Mouse (Mus musculus) hindbrain, embryonic 12.5 days (tissue): ENCODE data around the gene Oscp1. TPM values are rescaled to one million over a fixed set of nuclear protein-coding genes. Genes with fewer than 3 reads are reported as not detected.

Experiments used
- ATAC-seq: fragments of 200-750 bp; cut with Nextera tagmentation; 2 replicates; pipeline ENCODE4 v1.8.0; 2017; ENCODE audit warnings: moderate TSS enrichment; ENCODE audit not compliant: low FRiP score
- H3K27ac ChIP-seq: fragments of 300-500 bp; sonication (generic); 2 replicates; pipeline ENCODE4 v1.5.1; 2016; ENCODE audit warnings: mild to moderate bottlenecking
- H3K27me3 ChIP-seq: fragments of 300-500 bp; sonication (generic); 2 replicates; pipeline ENCODE4 v1.6.1; 2016; ENCODE audit warnings: mild to moderate bottlenecking
- H3K36me3 ChIP-seq: fragments of 300-500 bp; sonication (generic); 2 replicates; pipeline ENCODE4 v1.6.1; 2016; ENCODE audit warnings: mild to moderate bottlenecking
- H3K4me1 ChIP-seq: fragments of 300-500 bp; sonication (generic); 2 replicates; pipeline ENCODE4 v1.6.1; 2016
- H3K4me2 ChIP-seq: fragments of 300-500 bp; sonication (generic); replicated peaks from 2 replicates; pipeline ENCODE4 v1.6.1; 2016; ENCODE audit warnings: mild to moderate bottlenecking
- H3K4me3 ChIP-seq: fragments of 300-500 bp; sonication (generic); 2 replicates; pipeline ENCODE4 v1.5.1; 2016; ENCODE audit warnings: mild to moderate bottlenecking
- H3K9ac ChIP-seq: fragments of 300-500 bp; sonication (generic); 2 replicates; pipeline ENCODE4 v1.6.1; 2016; ENCODE audit warnings: mild to moderate bottlenecking, moderate library complexity
- H3K9me3 ChIP-seq: fragments of 300-500 bp; sonication (generic); replicated peaks from 2 replicates; pipeline ENCODE4 v1.6.1; 2016; ENCODE audit warnings: mild to moderate bottlenecking
- WGBS: fragments of 180-500 bp; shearing (Covaris S2); methylation state at CpG from one replicate; pipeline ENCODE4 v1.1.7; 2016; 5-methylcytosine and 5-hydroxymethylcytosine counted together
- polyA plus RNA-seq: library from polyadenylated mRNA; unstranded; fragments of >200 nt; fragmentation: Nextera tagmentation; extraction: Ambion mirVana; gene quantifications from 2 replicates; pipeline ENCODE4 v1.2.1, GENCODE M21; 2016

Gene Oscp1
- polyA plus RNA-seq, 1 experiment from 2014 or later, result 25.0 TPM

DNA sequence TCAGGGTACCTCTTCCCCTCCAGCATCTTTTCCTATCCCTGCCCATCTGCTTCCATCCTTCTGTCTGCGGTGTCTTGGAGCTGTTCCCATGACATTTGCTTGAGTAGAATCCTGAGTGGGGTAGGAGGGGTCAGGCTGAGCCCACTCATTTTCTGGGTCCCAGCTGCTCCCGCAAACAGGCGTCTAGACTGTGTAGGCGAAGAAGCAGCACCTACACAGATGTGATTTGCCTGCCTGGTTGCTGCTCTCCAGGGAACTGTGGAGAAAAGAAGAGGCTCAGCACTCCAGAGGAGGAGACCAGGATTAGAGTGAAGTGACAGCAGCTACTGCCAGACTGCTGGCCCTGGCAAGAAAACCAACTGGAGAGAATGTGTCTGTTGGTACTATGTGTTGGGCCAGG, 60.3 kb downstream of the Oscp1 start:
- H3K9ac ChIP-seq, result no peak overlapping the region
- peaks cover 24% of the 10 kb centered on the region for H3K36me3 ChIP-seq
- H3K4me1 ChIP-seq, result peaks cover 15% of the 10 kb centered on the region
- no peak overlapping the region for H3K4me3 ChIP-seq
- ATAC-seq, result no peak
- 72% methylated on average over 4 of the region's 4 CpGs for WGBS
- no peak overlapping the region for H3K27ac ChIP-seq
- H3K9me3 ChIP-seq, result peaks cover 11% of the 10 kb centered on the region; the same call in 1 of the 2 replicates
- no peaks in the 10 kb centered on the region for H3K27me3 ChIP-seq
- H3K4me2 ChIP-seq, result no peak overlapping the region

GRCm38 (mm10) chr4:126119051-126119450, 60.7 kb downstream of the Oscp1 start:
- Histone ChIP-seq H3K4me1 (peaks cover 12% of the 10 kb centered on the region), H3K9me3 (peaks cover 11% of the 10 kb centered on the region; the same call in 1 of the 2 replicates), H3K27ac (no peak overlapping the region), H3K36me3 (peaks cover 26% of the 10 kb centered on the region), H3K9ac (no peak overlapping the region), H3K4me3 (no peak overlapping the region), H3K4me2 (no peak overlapping the region), H3K27me3 (no peaks in the 10 kb centered on the region)
- ATAC-seq, result no peak
- WGBS, result 89% methylated on average over 1 of the region's 1 CpGs

GRCm38 (mm10) chr4:126120052-126120451, 61.7 kb downstream of the Oscp1 start:
- Histone ChIP-seq H3K9ac (no peak overlapping the region), H3K9me3 (peaks cover 11% of the 10 kb centered on the region; the same call in 1 of the 2 replicates), H3K27me3 (no peaks in the 10 kb centered on the region), H3K27ac (no peak overlapping the region), H3K4me1 (peaks cover 12% of the 10 kb centered on the region), H3K4me3 (no peak overlapping the region), H3K36me3 (peaks cover 35% of the 10 kb centered on the region), H3K4me2 (no peak overlapping the region)
- ATAC-seq, result no peak
- WGBS, result 90% methylated on average over 5 of the region's 5 CpGs

GRCm38 (mm10) chr4:126120506-126120905, 62.1 kb downstream of the Oscp1 start:
- Histone ChIP-seq H3K4me3 (no peak overlapping the region), H3K27ac (no peak overlapping the region), H3K9me3 (peaks cover 11% of the 10 kb centered on the region; the same call in 1 of the 2 replicates), H3K27me3 (no peaks in the 10 kb centered on the region), H3K4me2 (no peak overlapping the region), H3K9ac (no peak overlapping the region), H3K36me3 (peaks cover 39% of the 10 kb centered on the region), H3K4me1 (peaks cover 8% of the 10 kb centered on the region)
- 90% methylated on average over 2 of the region's 2 CpGs for WGBS
- ATAC-seq, result no peak

GRCm38 (mm10) chr4:126123309-126124040, 65.1 kb downstream of the Oscp1 start:
- H3K4me2 ChIP-seq, result no peak overlapping the region
- H3K9ac ChIP-seq, result no peak overlapping the region
- peaks cover 58% of the 10 kb centered on the region for H3K36me3 ChIP-seq
- ATAC-seq, result no peak
- WGBS, result 88% methylated on average over 10 of the region's 10 CpGs
- H3K27me3 ChIP-seq, result no peaks in the 10 kb centered on the region
- H3K4me3 ChIP-seq, result no peak overlapping the region
- H3K27ac ChIP-seq, result no peak overlapping the region
- H3K9me3 ChIP-seq, result peaks cover 11% of the 10 kb centered on the region; the same call in 1 of the 2 replicates
- peaks cover 3% of the 10 kb centered on the region for H3K4me1 ChIP-seq

- ATAC-seq, result no peak
- peak overlapping the region; percentile 49 for H3K27ac ChIP-seq
- H3K9me3 ChIP-seq, result no peaks in the 10 kb centered on the region
- no peak overlapping the region for H3K4me3 ChIP-seq
- peaks cover 27% of the 10 kb centered on the region for H3K4me1 ChIP-seq
- H3K4me2 ChIP-seq, result no peak overlapping the region
- WGBS, result 77% methylated on average over 11 of the region's 11 CpGs
- peaks cover 71% of the 10 kb centered on the region for H3K36me3 ChIP-seq
- no peak overlapping the region for H3K9ac ChIP-seq
- H3K27me3 ChIP-seq, result no peaks in the 10 kb centered on the region
Measured at GRCm38 (mm10) chr4:126130502-126130901, 72.1 kb downstream of the Oscp1 start.

DNA sequence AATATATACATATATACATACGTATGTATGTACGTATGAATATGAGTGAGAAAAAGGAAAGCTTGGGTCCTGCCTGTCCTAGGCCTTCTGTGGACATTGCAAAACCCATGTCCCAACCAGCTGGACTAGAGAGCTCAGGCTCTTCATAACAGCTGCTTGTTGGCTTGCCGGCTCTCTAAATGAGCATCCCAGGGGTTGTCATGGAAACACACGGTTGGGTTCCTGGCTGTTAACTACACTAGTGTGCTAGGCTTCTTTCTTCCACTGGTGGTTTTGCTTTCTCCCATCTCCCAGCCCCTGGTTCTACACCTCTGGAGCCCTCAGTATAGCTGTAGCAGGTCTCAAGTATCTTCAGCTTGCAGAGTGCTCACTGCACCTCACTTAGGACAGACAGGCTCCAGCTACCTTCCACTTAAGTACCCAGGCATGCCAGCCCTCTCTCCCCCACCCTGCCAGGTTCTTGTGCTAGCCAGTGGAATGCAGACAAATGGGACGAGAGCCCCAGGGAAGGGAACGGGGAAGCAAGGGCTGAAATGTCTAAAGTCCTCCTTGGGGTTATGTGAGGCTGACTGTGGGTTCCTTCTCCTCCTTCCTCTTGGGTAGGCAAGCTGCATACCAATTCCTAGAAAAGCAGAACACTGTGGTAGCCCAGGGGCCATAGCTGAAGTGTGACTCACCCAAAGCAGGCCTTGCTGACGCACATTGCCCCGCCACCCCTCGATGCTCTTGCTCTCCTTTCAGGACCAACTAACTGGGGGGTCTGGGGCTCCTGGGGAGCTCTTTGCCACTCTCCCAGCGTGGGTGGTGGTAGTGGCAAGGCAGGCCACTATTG, 73.1 kb downstream of the Oscp1 start:
- WGBS, result 52% methylated on average over 10 of the region's 10 CpGs
- Histone ChIP-seq H3K27me3 (no peaks in the 10 kb centered on the region), H3K27ac (peak overlapping the region; percentile 60; the same call in 1 of the 2 replicates), H3K4me2 (no peak overlapping the region), H3K9me3 (no peaks in the 10 kb centered on the region), H3K9ac (no peak overlapping the region), H3K36me3 (peaks cover 71% of the 10 kb centered on the region), H3K4me1 (peaks cover 27% of the 10 kb centered on the region), H3K4me3 (no peak overlapping the region)
- ATAC-seq, result no peak; the same call in 1 of the 2 replicates

DNA sequence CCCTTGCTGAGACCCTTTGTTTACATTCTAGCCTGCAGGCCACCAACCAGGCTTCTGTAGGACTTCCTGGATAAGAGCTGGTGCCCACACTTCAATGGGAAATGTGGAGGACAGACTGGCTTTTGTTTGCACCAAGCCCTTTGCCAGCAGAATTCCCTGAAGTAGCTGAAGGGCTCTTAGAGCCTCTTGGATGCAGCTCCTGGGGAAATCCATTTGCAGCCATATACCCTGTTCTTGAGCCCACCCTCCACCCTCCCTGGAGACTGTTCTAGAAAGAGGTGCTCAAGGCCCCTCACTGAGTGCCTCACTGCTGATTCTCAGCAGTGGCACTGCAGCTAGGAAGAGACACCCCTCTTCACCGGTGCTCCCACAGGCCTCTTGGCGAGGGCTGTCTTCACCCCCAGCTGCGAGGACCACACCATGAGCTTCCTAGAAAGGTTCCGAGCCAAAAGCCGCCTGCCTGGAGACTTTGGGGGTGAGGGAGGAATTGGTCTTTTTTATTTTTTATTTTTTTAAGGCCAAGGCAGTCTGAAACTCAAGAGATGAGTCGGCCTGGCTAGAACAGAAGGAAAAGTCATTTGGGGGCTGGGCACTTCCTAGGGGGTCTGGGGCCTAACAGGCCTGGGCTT, 74.4 kb downstream of the Oscp1 start:
- ATAC-seq, result no peak

DNA sequence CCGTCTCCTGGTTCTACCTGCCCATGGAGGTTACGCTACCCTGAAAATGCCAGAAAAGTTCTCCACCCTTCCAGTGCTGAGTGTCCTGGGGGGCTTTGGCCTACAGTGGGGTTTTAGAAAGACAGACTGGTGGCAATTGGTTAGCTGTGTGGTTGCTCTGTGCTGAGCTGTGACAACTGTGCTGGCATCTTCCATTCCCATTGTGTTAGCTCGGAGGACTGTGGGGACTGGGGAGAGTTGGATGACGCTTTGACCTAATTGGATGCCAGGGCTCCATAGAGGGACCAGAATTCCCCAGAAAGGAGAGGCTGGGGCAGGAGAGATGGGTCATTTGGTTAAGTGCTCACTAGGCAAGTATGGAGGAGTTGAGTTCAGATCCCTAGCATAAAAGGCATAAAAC, 75.9 kb downstream of the Oscp1 start:
- Histone ChIP-seq H3K9ac (no peak overlapping the region), H3K4me3 (no peak overlapping the region), H3K4me1 (peaks cover 27% of the 10 kb centered on the region), H3K27me3 (no peaks in the 10 kb centered on the region), H3K4me2 (no peak overlapping the region), H3K27ac (no peak overlapping the region), H3K9me3 (no peaks in the 10 kb centered on the region), H3K36me3 (peaks cover 74% of the 10 kb centered on the region)
- ATAC-seq, result no peak
- WGBS, result 86% methylated on average over 4 of the region's 4 CpGs

More for the DNA sequence above, 74.4 kb downstream of the Oscp1 start:
- no peak overlapping the region for H3K9ac ChIP-seq
- H3K27ac ChIP-seq, result peak overlapping the region; percentile 35; the same call in 1 of the 2 replicates
- 76% methylated on average over 6 of the region's 6 CpGs for WGBS
- H3K4me3 ChIP-seq, result no peak overlapping the region
- H3K4me1 ChIP-seq, result peaks cover 27% of the 10 kb centered on the region
- H3K4me2 ChIP-seq, result no peak overlapping the region
- no peaks in the 10 kb centered on the region for H3K27me3 ChIP-seq
- H3K36me3 ChIP-seq, result peaks cover 74% of the 10 kb centered on the region
- H3K9me3 ChIP-seq, result no peaks in the 10 kb centered on the region

- Histone ChIP-seq H3K4me2 (no peak overlapping the region), H3K9ac (no peak overlapping the region), H3K4me1 (peaks cover 27% of the 10 kb centered on the region), H3K4me3 (no peak overlapping the region), H3K27ac (no peak overlapping the region), H3K36me3 (peaks cover 74% of the 10 kb centered on the region), H3K27me3 (no peaks in the 10 kb centered on the region), H3K9me3 (no peaks in the 10 kb centered on the region)
- no peak for ATAC-seq
- WGBS, result 88% methylated on average over 4 of the region's 4 CpGs
Measured at GRCm38 (mm10) chr4:126134639-126135038, 76.3 kb downstream of the Oscp1 start.

DNA sequence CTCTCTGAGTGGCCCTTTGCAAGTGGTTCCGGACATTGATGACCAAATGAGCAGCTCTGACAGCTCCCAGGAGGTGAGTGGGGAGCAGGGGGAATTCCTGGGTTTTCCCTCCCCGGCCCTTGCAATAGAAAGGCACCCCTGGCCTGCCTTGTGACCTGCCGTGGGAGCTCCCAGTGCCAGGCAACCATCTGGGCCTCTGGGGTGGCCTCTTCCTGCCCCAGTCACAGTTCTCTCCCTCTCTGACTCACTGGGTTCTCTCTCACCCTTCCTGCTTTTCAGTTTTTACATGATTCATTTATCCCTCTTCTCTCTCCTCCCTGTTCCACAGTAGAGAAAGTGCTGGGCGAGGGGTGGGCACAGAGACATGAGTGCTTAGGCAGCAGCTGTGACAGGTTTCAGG, 79.4 kb downstream of the Oscp1 start:
- H3K27ac ChIP-seq, result no peak overlapping the region
- WGBS, result 83% methylated on average over 4 of the region's 4 CpGs

DNA sequence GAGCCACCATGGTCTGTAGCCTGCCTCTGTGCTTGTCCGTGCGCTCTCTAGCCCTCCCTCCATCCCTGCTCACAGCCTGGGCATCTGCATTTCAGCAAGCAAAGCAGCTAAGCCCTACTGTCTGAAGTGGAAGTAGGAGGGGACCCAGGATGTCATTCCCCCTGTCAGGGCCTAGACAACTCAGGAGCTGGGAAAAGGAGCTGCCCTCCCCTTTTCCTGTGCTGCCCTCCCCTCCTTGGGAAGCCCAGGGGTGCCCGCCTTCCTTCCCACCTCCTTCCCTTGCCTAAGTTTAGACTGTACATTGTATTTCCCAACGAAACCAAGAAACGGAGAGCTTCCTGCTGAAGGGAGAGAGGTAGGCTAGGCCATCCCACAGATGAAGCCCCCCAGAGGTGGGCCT, 82.7 kb downstream of the Oscp1 start:
- Histone ChIP-seq H3K4me1 (no peaks in the 10 kb centered on the region), H3K4me3 (no peak overlapping the region), H3K9me3 (no peaks in the 10 kb centered on the region), H3K27ac (no peak overlapping the region), H3K4me2 (no peak overlapping the region), H3K9ac (no peak overlapping the region), H3K36me3 (peaks cover 54% of the 10 kb centered on the region), H3K27me3 (no peaks in the 10 kb centered on the region)
- ATAC-seq, result no peak
- 75% methylated on average over 5 of the region's 5 CpGs for WGBS

More for the DNA sequence above, 79.4 kb downstream of the Oscp1 start:
- H3K4me1 ChIP-seq, result peaks cover 5% of the 10 kb centered on the region
- no peak overlapping the region for H3K4me2 ChIP-seq
- peaks cover 76% of the 10 kb centered on the region for H3K36me3 ChIP-seq
- no peak for ATAC-seq
- no peak overlapping the region for H3K4me3 ChIP-seq
- no peaks in the 10 kb centered on the region for H3K27me3 ChIP-seq
- H3K9ac ChIP-seq, result no peak overlapping the region
- H3K9me3 ChIP-seq, result no peaks in the 10 kb centered on the region
